Mouse (Mus musculus): ENCODE measurements around the gene Morn3.

- TF ChIP-seq CTCF (IDR thresholded peaks at IDR 0.05; ENCODE audit: low read depth) (no peak), EP300 (IDR thresholded peaks at IDR 0.05; ENCODE audit: low read depth) (no peak)
Observed at GRCm38 (mm10) chr5:123027436-123027835, 19.4 kb downstream of the Morn3 start.
